Mouse (Mus musculus) kidney, adult 2 months (tissue): ENCODE measurements around the gene Mtmr3.

Source experiments
- CTCF ChIP-seq: fragments of 200-500 bp; conservative IDR thresholded peaks from 2 replicates; pipeline ENCODE4 v1.5.1; 2011; ENCODE audit warnings: low read depth, mild to moderate bottlenecking, control low read depth, low read length, moderate library complexity, mixed read lengths; ENCODE audit not compliant: insufficient read depth, insufficient read length
- POLR2A ChIP-seq: fragments of 200-500 bp; IDR thresholded peaks from one replicate; pipeline ENCODE4 v1.6.1; 2011; ENCODE audit warnings: low read depth, low read length, control low read depth

DNA sequence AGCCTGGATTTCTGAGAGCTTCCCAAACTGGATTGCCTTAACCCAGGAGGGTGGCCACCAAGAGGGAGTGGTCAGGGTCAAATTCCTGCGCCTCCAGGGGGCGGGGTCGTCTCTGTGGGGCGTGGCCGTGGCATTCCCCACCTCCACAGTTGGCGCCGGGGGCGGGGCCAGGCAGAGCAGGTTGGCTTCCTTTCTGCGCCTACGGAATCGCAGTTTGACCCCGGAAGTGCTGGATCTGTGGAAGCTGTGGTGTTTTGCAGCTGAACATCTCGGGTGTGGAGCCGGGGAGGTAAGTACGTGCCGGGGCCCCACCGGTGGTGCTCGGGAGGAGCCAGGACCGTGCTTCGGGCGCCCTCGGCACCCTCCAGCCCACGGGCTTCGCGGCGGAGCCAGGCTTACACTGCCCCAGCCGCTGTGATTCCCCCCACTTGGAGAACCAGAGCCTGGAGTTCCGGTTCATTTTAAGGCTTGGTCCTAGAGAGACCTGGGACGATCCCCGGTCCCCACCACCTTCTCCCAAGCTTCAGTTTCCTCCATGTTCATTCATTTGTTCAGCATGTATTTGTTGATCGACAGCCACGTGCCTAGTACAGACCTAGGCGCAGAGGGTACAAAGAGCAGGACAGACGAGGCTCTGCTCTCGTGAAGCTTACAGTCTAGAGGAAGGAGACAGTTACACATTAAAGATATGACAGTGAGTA is 43.0 kb upstream of the Mtmr3 start, which contains the start of gene Ascc2:
- TF ChIP-seq CTCF (no peak), POLR2A (no peak)
